Mouse (Mus musculus) liver, postnatal 0 days (tissue): ENCODE measurements around the gene Vsig10. TPM values are rescaled to one million over a fixed set of nuclear protein-coding genes. Genes with fewer than 3 reads are reported as not detected.

Experiments used
- ATAC-seq: fragments of 200-750 bp; cut with Nextera tagmentation; 2 replicates; pipeline ENCODE4 v1.8.0; 2017; ENCODE audit warnings: mild to moderate bottlenecking, moderate library complexity
- DNase-seq: peaks from one replicate; pipeline ENCODE4 v3.0.0-alpha.2; 2016
- H3K27ac ChIP-seq: fragments of 300-500 bp; sonication (generic); 2 replicates; pipeline ENCODE4 v1.5.1; 2014; ENCODE audit warnings: antibody characterized with exemption, moderate library complexity, mild to moderate bottlenecking, low read depth
- H3K27me3 ChIP-seq: fragments of 300-500 bp; sonication (generic); 2 replicates; pipeline ENCODE4 v1.6.1; 2014; ENCODE audit warnings: low read length, control low read depth, mixed read lengths; ENCODE audit not compliant: insufficient read depth
- H3K36me3 ChIP-seq: fragments of 300-500 bp; sonication (generic); replicated peaks from 2 replicates; pipeline ENCODE4 v1.6.1; 2014; ENCODE audit warnings: mild to moderate bottlenecking, control low read depth, low read length, moderate library complexity, mixed read lengths; ENCODE audit not compliant: insufficient read depth
- H3K4me1 ChIP-seq: fragments of 300-500 bp; sonication (generic); 2 replicates; pipeline ENCODE4 v1.6.1; 2014; ENCODE audit warnings: antibody characterized with exemption, mild to moderate bottlenecking, control low read depth; ENCODE audit not compliant: insufficient read depth
- H3K4me2 ChIP-seq: fragments of 300-500 bp; sonication (generic); 2 replicates; pipeline ENCODE4 v1.6.1; 2014; ENCODE audit warnings: low read depth, mild to moderate bottlenecking, low read length, moderate library complexity, mixed read lengths
- H3K4me3 ChIP-seq: fragments of 300-500 bp; sonication (generic); 2 replicates; pipeline ENCODE4 v1.5.1; 2014; ENCODE audit warnings: low read depth, low read length
- H3K9ac ChIP-seq: fragments of 300-500 bp; sonication (generic); replicated peaks from 2 replicates; pipeline ENCODE4 v1.6.1; 2014; ENCODE audit warnings: mild to moderate bottlenecking, moderate library complexity
- H3K9me3 ChIP-seq: fragments of 300-500 bp; sonication (generic); 2 replicates; pipeline ENCODE4 v1.6.1; 2016; ENCODE audit warnings: mild to moderate bottlenecking, control low read depth, low read length, mixed read lengths
- CTCF ChIP-seq: sonication (generic); IDR thresholded peaks from 2 replicates; pipeline ENCODE4 v1.5.1; 2016; ENCODE audit warnings: antibody characterized with exemption, low read depth
- EP300 ChIP-seq: IDR thresholded peaks from 2 replicates; pipeline ENCODE4 v1.6.1; 2016; ENCODE audit warnings: antibody characterized with exemption, low read depth, mild to moderate bottlenecking
- WGBS: fragments of 180-500 bp; shearing (Covaris S2); extraction: QIAGEN DNeasy Blood & Tissue Kit; methylation state at CpG from one replicate; pipeline ENCODE4 v1.1.7; 2014; ENCODE audit not compliant: insufficient replicate concordance; 5-methylcytosine and 5-hydroxymethylcytosine counted together
- polyA plus RNA-seq: library from polyadenylated mRNA; unstranded; fragments of >200 nt; fragmentation: Nextera tagmentation; extraction: Ambion mirVana; gene quantifications from 2 replicates; pipeline ENCODE4 v1.2.1, GENCODE M21; 2015

The Vsig10 gene
- polyA plus RNA-seq, 1 experiment from 2014 or later, result 2.9 TPM

- no peaks in the 10 kb centered on the region for H3K4me1 ChIP-seq
- DNase-seq (no peak), ATAC-seq (no peak)
- no peak overlapping the region for H3K27ac ChIP-seq
- 65% methylated on average over 3 of the region's 3 CpGs for WGBS
- no peaks in the 10 kb centered on the region for H3K36me3 ChIP-seq
- TF ChIP-seq CTCF, result no peak
- TF ChIP-seq EP300, result no peak
- H3K9me3 ChIP-seq, result no peaks in the 10 kb centered on the region
- H3K4me2 ChIP-seq, result no peak overlapping the region
- H3K27me3 ChIP-seq, result no peaks in the 10 kb centered on the region
- no peak overlapping the region for H3K9ac ChIP-seq
- no peak overlapping the region for H3K4me3 ChIP-seq
These were observed 27.4 kb downstream of the Vsig10 start for GRCm38 (mm10) chr5:117346281-117346680.

GRCm38 (mm10) chr5:117347011-117347410 lies 28.1 kb downstream of the Vsig10 start:
- 60% methylated on average over 5 of the region's 5 CpGs for whole genome bisulfite sequencing
- Histone ChIP-seq H3K9me3 (no peaks in the 10 kb centered on the region), H3K4me3 (no peak overlapping the region), H3K4me1 (no peaks in the 10 kb centered on the region), H3K9ac (no peak overlapping the region), H3K36me3 (no peaks in the 10 kb centered on the region), H3K4me2 (no peak overlapping the region), H3K27me3 (no peaks in the 10 kb centered on the region), H3K27ac (no peak overlapping the region)
- TF ChIP-seq EP300, result no peak
- no peak for TF ChIP-seq CTCF
- no peak for ATAC-seq
- no peak for DNase-seq

- Histone ChIP-seq H3K4me3 (no peak overlapping the region), H3K9ac (no peak overlapping the region), H3K36me3 (no peaks in the 10 kb centered on the region), H3K27ac (no peak overlapping the region), H3K9me3 (no peaks in the 10 kb centered on the region), H3K4me1 (no peaks in the 10 kb centered on the region), H3K27me3 (no peaks in the 10 kb centered on the region), H3K4me2 (no peak overlapping the region)
- ATAC-seq (no peak), DNase-seq (no peak)
- WGBS, result 81% methylated on average over 2 of the region's 2 CpGs
- TF ChIP-seq CTCF (no peak), EP300 (no peak)
These were observed 29.0 kb downstream of the Vsig10 start for GRCm38 (mm10) chr5:117347838-117348237.

DNA sequence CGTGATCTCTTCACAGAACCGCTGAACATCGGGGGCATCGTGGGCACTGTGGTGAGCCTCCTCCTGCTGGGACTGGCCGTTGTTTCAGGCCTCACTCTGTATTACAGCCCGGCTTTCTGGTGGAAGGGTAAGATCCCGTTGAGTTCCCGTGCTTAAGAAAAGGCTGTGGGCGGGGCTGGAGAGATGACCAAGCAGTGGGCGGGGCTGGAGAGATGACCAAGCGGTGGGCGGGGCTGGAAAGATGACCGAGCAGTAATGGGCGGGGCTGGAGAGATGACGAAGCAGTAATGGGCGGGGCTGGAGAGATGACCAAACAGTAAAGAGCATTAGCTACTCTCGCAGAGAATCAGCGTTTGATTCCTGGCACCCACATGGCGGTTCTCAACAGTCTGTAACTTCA lies 29.4 kb downstream of the Vsig10 start:
- Histone ChIP-seq H3K27me3 (no peaks in the 10 kb centered on the region), H3K4me1 (no peaks in the 10 kb centered on the region), H3K36me3 (no peaks in the 10 kb centered on the region), H3K4me3 (no peak overlapping the region), H3K4me2 (no peak overlapping the region), H3K9me3 (no peaks in the 10 kb centered on the region), H3K27ac (no peak overlapping the region), H3K9ac (no peak overlapping the region)
- WGBS, result 54% methylated on average over 19 of the region's 19 CpGs
- DNase-seq (peak; percentile 80), ATAC-seq (peak; percentile 68)
- TF ChIP-seq CTCF, result no peak

DNA sequence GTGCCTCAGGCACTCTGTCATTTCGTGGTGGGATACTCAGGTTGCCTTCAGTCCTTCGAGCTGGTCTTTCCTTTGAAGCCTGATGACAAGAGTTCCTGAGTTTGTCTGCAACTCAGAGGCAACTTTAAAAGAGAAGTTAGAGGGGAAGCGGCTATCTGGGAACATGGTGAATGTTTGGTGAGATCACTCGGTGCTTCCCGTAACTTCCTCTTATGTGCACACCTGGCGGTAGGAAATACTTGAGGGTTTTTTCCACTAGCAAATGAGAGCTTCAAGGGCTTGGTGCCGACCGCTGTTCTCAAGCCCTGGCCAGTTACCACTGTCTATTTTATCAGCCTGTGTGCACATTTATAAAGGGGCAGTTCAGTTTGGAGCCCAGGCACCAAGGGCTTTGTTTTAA lies 35.2 kb downstream of the Vsig10 start:
- no peaks in the 10 kb centered on the region for H3K9me3 ChIP-seq
- no peak for TF ChIP-seq CTCF
- no peak for TF ChIP-seq EP300
- H3K9ac ChIP-seq, result no peak overlapping the region
- no peak for ATAC-seq
- H3K27me3 ChIP-seq, result no peaks in the 10 kb centered on the region
- H3K4me1 ChIP-seq, result peaks cover 11% of the 10 kb centered on the region
- WGBS, result 24% methylated on average over 8 of the region's 8 CpGs
- no peak overlapping the region for H3K27ac ChIP-seq
- no peak overlapping the region for H3K4me3 ChIP-seq
- H3K4me2 ChIP-seq, result no peak overlapping the region
- no peaks in the 10 kb centered on the region for H3K36me3 ChIP-seq
- DNase-seq, result no peak

GRCm38 (mm10) chr5:117355648-117356303 lies 36.9 kb downstream of the Vsig10 start:
- H3K9ac ChIP-seq, result no peak overlapping the region; the same call in 1 of the 2 replicates
- no peaks in the 10 kb centered on the region for H3K36me3 ChIP-seq
- H3K4me1 ChIP-seq, result peaks cover 27% of the 10 kb centered on the region
- H3K4me3 ChIP-seq, result 0 out of 2 replicates have a peak overlapping the region, but pooled peaks have one; percentile 89
- ATAC-seq (no peak), DNase-seq (no peak)
- WGBS, result 37% methylated on average over 14 of the region's 14 CpGs
- no peaks in the 10 kb centered on the region for H3K9me3 ChIP-seq
- peak overlapping the region; percentile 98 for H3K27ac ChIP-seq
- no peaks in the 10 kb centered on the region for H3K27me3 ChIP-seq
- peak overlapping the region; percentile 77 for H3K4me2 ChIP-seq
- TF ChIP-seq EP300, result no peak
- peak; percentile 42 for TF ChIP-seq CTCF
